Mouse (Mus musculus): ENCODE data around the gene Slc9a9. TPM values are rescaled to one million over a fixed set of nuclear protein-coding genes. Genes with fewer than 3 reads are reported as not detected.

Gene Slc9a9
- total RNA-seq, 2 experiments from 2014 or later, result 2.9 to 3.0 TPM

GRCm38 (mm10) chr9:94895882-94896281 lies 226.2 kb downstream of the Slc9a9 start:
- ATAC-seq (replicated peaks; ENCODE audit: low FRiP score, low TSS enrichment, poor library complexity, severe bottlenecking), result no peak

DNA sequence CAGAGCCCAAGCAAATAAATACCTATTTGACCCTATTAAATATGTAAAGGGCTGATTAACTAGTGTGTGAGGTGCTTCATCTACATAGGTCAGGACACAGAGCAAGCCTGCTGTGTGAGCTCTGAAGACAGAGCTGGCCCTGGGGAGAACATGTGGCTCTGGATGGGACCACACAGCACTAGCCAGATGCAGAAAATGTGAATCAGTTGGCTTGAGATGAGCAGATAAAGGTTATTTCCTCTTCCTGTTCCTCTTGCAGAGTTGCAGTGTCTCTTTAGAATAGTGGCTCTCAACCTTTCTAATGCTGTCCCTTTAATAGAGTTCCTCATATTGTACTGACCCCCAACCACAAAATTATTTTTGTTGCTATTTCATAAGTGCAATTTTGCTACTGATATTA lies 234.5 kb downstream of the Slc9a9 start:
- no peak for ATAC-seq (replicated peaks; ENCODE audit: low FRiP score, low TSS enrichment, poor library complexity, severe bottlenecking)

GRCm38 (mm10) chr9:94907020-94907610 lies 237.4 kb downstream of the Slc9a9 start:
- ATAC-seq (replicated peaks; ENCODE audit: low FRiP score, low TSS enrichment, poor library complexity, severe bottlenecking), result no peak

GRCm38 (mm10) chr9:94912071-94912470 lies 242.4 kb downstream of the Slc9a9 start:
- ATAC-seq (replicated peaks; ENCODE audit: low FRiP score, low TSS enrichment, poor library complexity, severe bottlenecking), result no peak

GRCm38 (mm10) chr9:94922062-94922461 lies 252.4 kb downstream of the Slc9a9 start:
- no peak for ATAC-seq (replicated peaks; ENCODE audit: low FRiP score, low TSS enrichment, poor library complexity, severe bottlenecking)

GRCm38 (mm10) chr9:94925845-94926244 lies 256.1 kb downstream of the Slc9a9 start:
- no peak for ATAC-seq (replicated peaks; ENCODE audit: low FRiP score, low TSS enrichment, poor library complexity, severe bottlenecking)

DNA sequence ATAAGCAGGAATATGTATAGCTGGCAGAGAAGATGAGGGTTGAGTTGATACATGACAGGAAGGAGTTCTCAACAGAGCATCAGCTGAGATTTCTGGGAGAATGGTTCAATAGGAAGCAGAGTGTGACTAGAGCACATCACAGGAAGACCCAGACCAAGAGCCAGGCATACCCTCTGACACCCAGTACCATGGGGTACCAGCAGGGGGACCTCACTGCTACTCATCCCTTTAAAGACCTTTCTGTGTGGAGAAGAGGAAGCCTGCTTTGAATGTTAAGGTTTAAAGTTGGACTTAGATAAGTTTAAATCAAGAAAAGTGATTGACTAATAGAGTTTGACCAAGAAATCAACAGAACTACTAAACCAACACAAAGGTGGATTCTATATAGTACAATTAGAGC lies 257.4 kb downstream of the Slc9a9 start:
- ATAC-seq (replicated peaks; ENCODE audit: low FRiP score, low TSS enrichment, poor library complexity, severe bottlenecking), result peak; percentile 78

DNA sequence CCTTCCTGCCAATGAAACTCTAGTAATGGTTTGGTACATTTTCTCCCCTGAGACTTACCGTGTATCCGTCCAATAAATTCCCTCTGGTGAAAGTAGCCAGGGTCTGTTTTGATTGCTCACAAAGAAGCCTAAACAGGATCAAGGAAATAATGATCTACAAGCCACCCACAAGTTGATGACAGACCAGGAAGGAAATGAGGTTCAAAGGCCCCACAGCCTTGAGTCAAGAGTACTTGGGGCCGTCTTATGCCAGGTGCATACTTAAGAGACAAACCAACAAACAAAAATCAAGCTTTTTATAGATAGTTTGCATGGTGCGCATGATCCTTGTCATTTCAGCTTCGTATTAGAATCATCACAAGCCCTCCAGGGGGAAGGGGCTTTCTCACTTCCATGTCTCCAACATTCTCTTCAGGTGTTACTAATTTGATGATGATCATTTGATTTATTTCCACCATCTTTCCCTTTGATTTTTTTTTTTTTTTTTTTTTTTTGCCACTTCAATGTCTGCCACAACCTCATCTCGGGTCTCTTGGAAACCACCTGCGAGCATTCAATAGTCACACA lies 275.9 kb downstream of the Slc9a9 start:
- no peak for ATAC-seq (replicated peaks; ENCODE audit: low FRiP score, low TSS enrichment, poor library complexity, severe bottlenecking)

GRCm38 (mm10) chr9:94947246-94947645 lies 277.5 kb downstream of the Slc9a9 start:
- no peak for ATAC-seq (replicated peaks; ENCODE audit: low FRiP score, low TSS enrichment, poor library complexity, severe bottlenecking)

- no peak for ATAC-seq (replicated peaks; ENCODE audit: low FRiP score, low TSS enrichment, poor library complexity, severe bottlenecking)
These were observed 281.0 kb downstream of the Slc9a9 start for GRCm38 (mm10) chr9:94950676-94951075.

GRCm38 (mm10) chr9:94955645-94956044 lies 285.9 kb downstream of the Slc9a9 start:
- ATAC-seq (replicated peaks; ENCODE audit: low FRiP score, low TSS enrichment, poor library complexity, severe bottlenecking), result no peak

DNA sequence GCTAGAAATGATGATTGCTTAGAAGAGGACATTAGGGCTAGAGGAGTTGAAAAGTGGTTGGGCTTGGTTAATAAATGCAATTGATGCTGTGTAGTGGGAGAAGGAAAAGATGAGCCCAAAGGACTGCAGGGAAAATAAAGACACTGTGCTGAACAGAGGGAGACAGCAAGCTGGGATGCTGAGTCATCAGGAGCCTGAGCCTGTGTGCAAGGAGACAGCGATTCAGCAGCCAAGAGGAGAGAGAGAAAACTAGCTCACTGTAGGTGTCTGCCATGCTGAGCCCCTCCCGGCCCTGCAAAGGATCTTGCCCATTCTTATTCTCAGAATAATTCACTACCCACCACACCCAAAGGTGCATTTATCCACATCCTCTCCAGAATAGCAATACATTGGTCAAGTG lies 288.7 kb downstream of the Slc9a9 start:
- no peak for ATAC-seq (replicated peaks; ENCODE audit: low FRiP score, low TSS enrichment, poor library complexity, severe bottlenecking)

GRCm38 (mm10) chr9:94968596-94969120 lies 298.9 kb downstream of the Slc9a9 start:
- ATAC-seq (replicated peaks; ENCODE audit: low FRiP score, low TSS enrichment, poor library complexity, severe bottlenecking), result no peak

- no peak for ATAC-seq (replicated peaks; ENCODE audit: low FRiP score, low TSS enrichment, poor library complexity, severe bottlenecking)
These were observed 299.4 kb downstream of the Slc9a9 start for GRCm38 (mm10) chr9:94969131-94969530.

- ATAC-seq (replicated peaks; ENCODE audit: low FRiP score, low TSS enrichment, poor library complexity, severe bottlenecking), result no peak
These were observed 302.3 kb downstream of the Slc9a9 start for GRCm38 (mm10) chr9:94972021-94972420.

GRCm38 (mm10) chr9:94972693-94973092 lies 303.0 kb downstream of the Slc9a9 start:
- no peak for ATAC-seq (replicated peaks; ENCODE audit: low FRiP score, low TSS enrichment, poor library complexity, severe bottlenecking)

DNA sequence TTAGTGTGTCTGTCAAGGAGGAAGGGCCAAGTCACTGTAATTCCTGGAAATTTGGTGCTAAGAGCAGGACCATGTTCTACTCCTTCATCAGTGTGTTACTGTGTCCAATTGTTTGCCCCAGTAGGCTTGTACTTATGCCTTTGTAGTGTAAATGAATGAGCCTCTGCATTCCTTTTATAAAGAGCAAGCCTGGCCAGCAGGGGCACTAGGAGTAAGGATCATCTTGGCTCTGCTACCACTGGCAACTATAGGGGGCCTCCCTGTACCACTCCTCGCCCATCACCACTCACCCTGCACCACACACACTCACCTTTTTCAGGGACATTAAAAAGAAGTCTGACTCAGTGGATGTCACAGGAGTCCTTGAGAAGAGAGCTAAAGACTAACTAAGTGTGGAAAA lies 306.5 kb downstream of the Slc9a9 start:
- no peak for ATAC-seq (replicated peaks; ENCODE audit: low FRiP score, low TSS enrichment, poor library complexity, severe bottlenecking)

DNA sequence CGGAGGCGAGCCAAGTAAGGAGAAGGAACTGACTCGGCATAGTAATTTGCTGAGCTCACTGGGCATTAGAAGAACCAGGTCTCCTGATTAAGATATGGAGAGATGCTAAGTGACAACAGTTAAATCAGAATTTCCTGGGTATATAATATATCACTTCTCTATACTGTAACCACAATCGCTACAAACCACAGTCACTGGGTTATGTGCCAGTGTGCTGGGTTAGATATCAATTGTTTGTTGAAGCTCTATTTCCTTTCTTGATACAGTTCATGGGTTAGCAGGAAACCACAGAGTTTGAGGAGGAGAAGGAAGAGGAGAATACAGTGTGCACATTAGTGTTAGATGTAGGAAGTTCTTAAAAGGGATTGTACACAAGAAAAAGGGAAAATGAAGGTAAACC lies 323.9 kb downstream of the Slc9a9 start:
- ATAC-seq (replicated peaks; ENCODE audit: low FRiP score, low TSS enrichment, poor library complexity, severe bottlenecking), result peak; percentile 52

DNA sequence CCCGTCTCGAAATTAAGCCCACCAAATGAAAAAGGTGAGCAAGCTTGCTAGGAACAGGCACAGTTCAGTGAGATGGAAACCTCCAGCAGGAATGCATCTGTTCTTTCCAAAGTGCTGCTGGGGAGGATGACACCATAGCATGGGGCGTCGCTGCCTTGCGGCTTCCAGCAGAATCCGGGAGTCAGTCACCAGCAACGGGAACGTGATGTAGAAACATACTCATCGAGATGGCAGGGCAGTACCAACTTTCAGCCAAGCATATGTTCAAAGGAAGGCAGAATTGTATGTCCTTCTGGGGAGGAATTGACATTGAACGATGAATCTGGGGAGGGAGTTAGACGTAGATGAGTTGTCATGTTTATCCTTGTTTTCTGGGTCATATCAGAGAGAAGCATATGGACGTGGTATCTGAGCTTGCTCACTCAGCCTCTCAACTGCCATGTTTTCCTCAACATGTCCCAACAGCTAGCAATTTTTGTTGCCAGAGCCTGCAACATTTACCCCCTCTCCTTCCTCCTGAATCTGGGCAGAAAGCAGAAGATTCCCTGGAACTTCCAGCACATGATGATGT lies 350.5 kb downstream of the Slc9a9 start:
- ATAC-seq (replicated peaks; ENCODE audit: low FRiP score, low TSS enrichment, poor library complexity, severe bottlenecking), result no peak

- ATAC-seq (replicated peaks; ENCODE audit: low FRiP score, low TSS enrichment, poor library complexity, severe bottlenecking), result no peak
These were observed 364.6 kb downstream of the Slc9a9 start for GRCm38 (mm10) chr9:95034140-95034970.
